Mouse (Mus musculus) urinary bladder, adult 2 months (tissue): ENCODE results near the gene 4930548H24Rik. TPM values are rescaled to one million over a fixed set of nuclear protein-coding genes. Genes with fewer than 3 reads are reported as not detected.
"Not testable (repeated sequence)": the region's sequence is repeated elsewhere in the genome, so short reads cannot be mapped to it uniquely, and the experiment has no call there.

ENCODE experiments used
- DNase-seq: peaks from one replicate; pipeline ENCODE4 v3.0.0; 2022; ENCODE audit warnings: low spot score
- polyA plus RNA-seq: library from polyadenylated mRNA; depleted of rRNA; stranded (reverse); fragments of >200 nt; gene quantifications from 2 replicates; pipeline ENCODE4 v1.2.3, GENCODE M21; 2012; rRNA removed

Gene 4930548H24Rik
- 0.06 and 0.10 TPM in 2 replicates for polyA plus RNA-seq

DNA sequence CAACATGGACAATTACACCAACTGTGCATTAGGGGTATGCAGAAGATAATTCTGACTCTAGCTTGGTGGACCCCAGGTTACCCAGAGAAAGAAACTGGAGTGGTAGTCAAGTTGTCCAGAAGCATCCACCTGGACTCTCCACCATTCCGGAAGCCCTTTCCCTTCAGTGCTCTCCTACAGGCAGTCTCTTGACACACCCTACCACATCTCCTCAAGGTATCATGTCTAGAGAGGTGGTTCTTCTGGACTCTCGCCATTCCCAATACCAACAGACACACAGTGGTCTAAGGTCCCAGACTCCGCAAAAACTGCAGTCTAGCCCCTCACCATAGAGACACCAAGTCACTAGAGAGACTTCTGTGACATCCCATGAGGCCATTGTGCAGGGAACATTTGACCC, at the start of gene 4930548H24Rik:
4930548H24Rik (plus strand) TSS at position 301 of the 400 bp plus-strand sequence.
- DNase-seq = no peak

DNA sequence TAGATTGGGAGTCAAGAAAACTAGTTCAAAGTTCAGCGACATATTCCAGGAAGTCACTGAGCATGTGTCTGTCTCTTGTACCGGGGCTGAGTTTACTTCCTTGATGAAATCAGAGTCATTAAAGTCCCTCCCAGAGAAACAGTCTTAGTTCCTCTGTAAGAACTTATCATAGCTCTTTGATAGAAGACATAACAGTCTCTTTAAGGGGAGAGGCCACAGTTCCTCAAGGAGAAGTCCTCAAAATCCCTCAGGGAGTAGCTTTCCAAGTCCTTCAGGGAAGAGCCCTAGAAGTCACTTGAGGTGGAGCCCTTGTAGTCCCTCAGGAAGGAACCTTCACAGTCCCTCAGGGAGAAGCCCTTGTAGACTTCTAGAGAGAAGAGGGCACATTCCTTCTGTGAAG, 34.2 kb upstream of the 4930548H24Rik start:
- no peak for DNase-seq

DNA sequence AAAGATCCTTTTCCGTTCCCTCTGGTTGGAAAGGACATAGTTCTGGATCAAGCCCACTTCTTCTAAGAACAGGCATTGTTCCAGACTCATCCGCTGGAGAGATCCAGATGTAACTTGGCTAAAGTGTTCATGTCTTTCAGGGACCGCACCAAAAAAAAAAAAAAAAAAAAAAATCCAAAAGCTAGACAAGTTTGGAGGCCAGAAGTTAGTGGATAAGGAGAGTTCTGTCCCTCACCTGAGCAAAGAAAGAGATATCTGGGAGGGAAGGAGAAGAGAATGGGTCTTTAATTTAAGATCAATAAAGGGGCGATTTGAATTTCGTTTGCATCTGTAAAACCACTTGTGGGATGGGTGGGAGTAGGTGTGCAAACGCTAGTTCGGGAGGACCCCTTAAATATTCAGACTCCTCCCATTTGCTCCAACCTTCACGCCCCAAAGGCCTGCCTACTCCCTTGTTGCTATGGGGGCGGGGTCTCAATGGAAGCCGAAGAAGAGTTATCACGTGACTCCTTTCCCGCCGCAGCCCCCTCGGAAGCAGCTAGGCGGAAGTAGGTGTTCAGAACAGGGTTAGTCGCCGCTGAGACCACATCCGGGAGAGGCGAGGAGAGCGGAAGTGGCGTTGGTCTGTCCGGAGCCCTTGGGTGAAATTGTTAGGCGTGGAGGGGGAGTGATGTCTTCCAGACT, 33.5 kb upstream of the 4930548H24Rik start, which contains the start of gene Zfp512:
Zfp512 (plus strand) TSS at position 554 of the 684 bp plus-strand sequence.
- DNase-seq = peak; percentile 68

DNA sequence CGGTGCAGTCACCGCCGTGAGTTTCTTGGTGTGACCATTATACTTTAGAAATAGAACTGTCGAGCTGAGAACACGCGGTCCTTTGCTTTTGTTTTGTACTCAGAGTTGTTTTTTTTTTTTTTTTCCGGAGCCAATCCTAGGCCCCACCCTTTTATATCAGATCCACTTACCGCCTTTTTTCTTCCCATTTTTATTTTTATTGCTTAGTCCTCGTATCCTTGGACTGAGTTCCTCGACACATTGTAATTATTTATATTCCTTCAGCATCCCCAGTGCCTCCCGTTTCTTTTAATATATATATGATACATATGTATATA, 33.0 kb upstream of the 4930548H24Rik start:
- DNase-seq = no peak

DNA sequence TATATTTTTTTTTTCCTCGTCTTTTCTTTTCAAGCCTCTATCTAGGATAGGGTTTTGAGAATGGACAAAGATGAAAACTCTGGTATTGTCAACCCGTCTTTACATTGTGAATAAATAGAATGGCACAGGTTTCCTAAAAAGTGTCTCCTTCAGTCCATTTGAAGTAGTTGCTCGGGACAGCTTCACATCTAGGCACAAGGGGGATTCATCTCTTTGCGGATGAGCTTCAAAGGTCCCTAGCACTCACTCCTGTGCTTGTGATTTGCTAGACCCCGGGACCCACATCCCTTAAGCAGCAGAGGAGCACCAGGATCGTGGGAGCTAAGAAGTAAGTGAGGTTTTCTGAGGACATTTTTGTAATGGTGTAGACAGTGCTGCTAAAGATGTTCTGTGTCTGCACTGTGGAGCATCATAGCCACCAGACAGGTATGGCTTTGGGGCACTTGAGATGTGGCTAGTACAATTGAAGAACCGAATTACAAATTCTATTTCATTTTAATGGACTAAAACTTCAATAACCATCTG, 32.6 kb upstream of the 4930548H24Rik start:
- DNase-seq = no peak

DNA sequence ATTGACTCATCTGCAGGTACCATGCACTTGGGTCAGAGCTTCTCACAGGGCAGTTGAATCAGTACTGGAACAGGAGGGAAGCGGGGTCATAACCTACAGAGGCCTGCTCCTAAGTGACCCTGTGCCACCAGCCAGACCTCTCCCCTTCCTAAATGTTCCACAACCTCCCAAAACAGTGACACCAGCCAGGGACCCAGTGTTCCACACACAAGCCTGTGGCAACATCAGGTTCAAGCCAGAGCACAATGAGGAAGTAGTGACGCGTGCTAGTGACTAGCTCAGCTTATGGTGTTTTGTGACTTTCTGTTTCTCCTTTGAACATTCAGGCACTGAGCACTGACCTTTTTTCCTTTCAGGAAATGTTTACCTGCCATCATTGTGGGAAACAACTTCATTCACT, 17.7 kb upstream of the 4930548H24Rik start:
- no peak for DNase-seq

DNA sequence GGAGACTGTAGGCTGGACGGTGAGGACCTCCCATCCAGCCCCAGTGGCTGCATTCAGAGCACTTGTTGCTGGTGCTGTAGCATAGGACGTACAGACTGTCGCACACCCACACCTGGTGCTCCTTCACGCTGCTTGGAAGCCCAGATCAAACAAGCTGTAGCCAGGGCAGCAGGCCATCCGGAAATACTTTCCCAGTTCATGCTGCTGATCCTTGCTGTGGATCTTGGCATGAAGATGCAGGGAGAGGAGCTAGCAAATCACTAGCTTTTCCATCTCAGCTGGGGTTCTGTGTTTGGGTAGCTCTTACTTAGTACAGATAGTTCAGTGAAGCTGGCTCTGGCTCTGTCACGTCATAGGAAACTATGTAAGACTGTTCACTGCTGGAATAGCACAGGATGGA, 15.8 kb upstream of the 4930548H24Rik start:
- DNase-seq = no peak

DNA sequence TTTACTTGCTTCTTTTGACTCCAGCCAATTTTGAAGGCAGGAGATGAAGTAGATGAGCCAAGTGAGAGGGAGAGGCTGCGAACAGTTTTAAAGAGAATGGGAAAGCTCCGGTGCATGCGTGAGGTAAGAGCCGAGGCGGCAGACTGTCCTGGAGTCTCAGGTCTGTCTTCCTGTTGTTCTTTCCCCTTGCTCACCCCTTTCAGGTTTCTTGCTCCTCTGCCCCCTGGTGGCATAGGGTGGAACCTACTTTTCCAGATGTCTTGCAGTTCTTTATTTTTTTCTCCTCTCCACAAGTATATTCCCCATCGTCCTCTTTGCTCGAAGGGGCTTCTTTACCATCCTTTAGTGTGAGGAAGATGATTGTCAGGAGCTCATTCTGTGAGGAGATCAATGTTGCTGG, 15.2 kb upstream of the 4930548H24Rik start:
- DNase-seq = no peak

DNA sequence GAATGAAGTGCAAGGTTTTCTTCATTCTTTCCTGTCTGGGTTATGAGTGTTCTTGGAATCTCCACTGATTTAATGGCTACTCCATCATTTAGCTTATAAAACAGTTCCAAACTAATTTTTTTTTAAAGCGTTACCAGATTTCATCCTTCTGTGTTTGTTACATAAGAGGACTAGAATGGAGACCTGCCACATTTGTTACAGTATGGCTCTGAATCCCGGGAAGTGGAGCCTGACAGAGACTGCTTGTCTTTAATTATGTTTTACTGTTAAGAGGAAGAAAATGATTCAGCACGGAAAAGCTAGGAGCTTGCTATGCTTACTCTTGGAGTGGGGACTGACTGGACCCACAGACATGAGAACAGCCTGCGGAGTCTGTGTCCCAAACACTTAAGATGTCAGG, 5.0 kb upstream of the 4930548H24Rik start:
- no peak for DNase-seq

DNA sequence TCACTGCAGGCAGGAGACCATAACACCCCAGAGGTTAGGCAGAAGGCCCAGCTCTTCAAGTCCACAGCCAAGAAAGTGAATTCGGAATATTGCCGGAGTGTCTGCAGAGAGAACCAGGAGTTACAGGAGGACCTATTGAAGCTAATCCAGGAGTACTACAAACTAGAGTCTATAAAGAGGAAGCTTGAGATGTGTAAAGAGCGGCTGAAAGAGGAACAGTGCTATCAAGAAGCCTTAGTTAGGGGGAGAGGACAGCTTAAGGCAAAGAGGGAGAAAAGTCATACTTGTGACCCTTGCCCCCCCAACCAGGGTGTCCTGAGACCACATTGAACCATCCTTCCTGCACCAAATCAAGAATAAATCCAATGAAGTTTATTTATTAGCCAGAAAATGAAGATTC, 2.3 kb downstream of the 4930548H24Rik start:
- no peak for DNase-seq

DNA sequence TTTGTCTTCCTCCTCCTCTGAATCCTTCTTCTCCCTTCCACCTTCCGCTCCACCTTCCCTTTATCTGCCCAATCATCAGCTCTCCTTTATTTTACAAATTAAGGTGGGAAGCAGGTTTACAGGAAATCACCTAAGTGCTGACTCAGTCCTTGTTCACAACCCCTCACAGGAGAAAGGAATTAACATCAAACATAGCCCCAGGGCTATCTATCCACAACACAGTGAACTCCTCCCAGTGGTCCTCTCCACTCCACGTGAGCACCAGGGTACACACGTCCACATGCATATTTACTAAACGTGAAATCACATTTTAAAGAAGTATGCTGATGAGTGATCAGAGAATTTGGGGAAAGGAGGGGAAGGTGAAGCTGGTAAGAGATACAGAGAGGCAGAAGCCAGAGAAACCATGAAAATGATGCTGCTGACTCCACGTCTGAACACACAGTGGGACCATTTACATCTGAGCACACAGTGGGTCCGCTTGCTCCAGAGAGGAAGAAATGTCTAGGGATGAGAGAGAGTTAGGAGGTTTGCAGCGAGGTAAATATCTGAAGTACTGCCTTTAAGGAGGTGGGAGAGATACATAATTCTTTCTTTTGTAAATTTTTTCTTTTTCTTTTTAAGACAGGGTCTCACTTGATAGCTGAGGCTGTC, 3.7 kb downstream of the 4930548H24Rik start:
- DNase-seq = no peak

DNA sequence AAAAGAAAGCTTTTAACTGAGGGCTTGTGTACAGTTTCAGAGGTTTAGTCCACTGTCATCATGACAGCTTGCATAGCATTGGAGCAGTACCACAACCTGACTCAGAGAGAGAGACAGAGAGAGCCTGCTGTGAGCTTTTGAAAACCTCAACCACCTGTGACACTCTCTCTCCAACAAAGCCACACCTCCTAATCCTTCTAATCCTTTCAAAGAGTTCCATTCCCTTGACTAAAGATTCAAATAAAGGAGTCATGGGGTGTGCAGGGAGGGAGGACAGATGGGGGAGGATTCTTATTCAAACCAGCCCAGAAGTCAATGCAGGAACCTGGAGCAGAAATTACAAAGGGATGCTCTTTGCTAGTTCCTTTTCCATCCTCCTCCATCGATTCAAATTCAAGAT, 6.5 kb downstream of the 4930548H24Rik start:
- DNase-seq = no peak

DNA sequence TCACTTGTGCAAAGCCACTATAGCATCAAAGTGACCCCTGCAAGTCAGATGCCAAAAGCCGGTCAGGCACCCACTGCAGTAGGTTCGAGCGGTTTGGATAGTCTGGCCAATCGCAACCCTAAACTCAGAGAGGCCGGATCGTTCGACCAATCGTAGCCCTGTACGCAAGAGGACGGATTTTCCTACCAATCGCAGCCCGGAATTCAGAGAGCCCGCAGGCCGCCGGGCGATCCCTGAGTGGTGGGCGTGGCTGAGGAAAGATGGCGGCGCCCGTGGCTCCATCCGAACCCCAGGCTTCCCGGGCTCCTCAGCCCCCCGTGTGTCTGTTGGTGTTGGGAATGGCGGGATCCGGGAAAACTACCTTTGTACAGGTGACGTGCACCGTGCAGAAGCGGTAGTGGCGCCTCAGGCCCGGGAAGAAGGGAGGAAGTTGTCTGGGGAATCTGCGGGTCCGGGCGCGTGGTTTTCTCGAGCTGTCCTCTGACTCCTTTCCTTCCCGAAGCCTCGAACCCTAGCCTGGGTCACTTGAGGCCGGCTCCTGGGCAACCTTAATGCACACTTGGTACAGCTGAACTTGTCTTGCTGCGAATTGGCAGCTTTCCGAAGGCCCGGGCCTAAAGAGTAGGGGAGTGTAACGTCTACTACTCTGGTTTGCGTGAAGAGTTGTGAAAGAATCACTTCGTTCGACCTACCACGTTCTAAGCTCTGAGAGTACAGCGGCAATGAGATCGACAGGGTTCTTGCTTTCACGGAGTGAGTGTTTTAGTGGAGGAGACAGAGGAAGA, 9.2 kb downstream of the 4930548H24Rik start, which contains the start of gene Gpn1:
Gpn1 (plus strand) TSS at position 229 of the 785 bp plus-strand sequence.
- peak; percentile 63 for DNase-seq

DNA sequence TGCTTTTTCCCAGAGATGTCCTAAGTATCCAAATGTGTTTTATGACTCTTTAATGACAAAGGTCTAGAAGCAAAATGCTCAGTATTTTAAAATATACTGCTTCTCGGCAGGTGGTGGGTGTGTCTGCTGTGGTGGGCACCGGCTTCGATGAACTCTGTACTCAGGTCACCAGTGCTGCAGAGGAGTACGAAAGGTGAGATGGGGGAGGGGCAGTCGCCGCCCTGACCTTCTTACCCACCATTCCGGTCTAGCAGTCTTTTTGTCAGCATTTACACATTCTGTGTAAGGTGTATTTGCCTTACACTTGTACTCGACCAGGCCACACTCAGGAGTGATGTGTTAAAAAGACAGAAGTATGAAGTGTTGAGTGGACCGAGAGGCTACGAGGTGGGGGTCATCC, 19.3 kb downstream of the 4930548H24Rik start:
- DNase-seq = no peak

DNA sequence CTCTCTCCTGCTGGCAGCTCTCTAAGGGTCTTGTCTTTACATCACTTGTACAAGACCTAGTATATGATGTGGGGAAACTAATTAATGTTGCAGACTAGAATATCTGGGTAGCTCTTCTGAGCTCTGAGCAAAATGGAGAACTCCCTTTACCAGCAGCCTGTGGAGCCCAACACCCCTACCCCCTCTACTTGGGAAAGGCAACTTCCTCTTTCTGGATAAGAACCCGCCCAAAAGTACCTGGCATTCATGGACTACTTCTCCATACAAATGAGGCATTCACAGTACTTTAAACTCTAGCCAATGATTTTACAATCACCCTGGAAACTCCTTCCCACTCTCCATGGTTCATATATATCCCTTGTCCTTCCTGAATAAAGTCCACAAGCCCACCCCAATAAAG, 26.9 kb downstream of the 4930548H24Rik start:
- DNase-seq = no peak

DNA sequence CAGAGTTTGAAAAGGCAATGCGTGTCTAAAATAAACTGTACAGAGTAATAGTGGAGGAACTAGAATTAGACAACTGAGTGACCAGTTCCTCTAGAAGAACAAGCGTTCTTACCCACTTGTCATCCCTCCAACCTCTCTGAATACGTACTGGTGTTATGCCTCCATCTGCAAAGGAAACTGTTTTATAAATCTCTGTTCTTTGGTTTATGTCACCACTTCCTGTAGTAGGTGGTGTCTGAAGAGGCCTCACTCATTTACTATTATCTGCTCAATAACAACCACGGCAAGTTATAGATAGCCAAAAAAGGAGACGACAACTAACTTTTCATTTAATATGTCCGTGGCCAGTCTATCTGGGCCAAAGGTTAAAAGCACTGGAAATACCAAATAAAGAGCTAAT, 35.0 kb downstream of the 4930548H24Rik start:
- DNase-seq = no peak

DNA sequence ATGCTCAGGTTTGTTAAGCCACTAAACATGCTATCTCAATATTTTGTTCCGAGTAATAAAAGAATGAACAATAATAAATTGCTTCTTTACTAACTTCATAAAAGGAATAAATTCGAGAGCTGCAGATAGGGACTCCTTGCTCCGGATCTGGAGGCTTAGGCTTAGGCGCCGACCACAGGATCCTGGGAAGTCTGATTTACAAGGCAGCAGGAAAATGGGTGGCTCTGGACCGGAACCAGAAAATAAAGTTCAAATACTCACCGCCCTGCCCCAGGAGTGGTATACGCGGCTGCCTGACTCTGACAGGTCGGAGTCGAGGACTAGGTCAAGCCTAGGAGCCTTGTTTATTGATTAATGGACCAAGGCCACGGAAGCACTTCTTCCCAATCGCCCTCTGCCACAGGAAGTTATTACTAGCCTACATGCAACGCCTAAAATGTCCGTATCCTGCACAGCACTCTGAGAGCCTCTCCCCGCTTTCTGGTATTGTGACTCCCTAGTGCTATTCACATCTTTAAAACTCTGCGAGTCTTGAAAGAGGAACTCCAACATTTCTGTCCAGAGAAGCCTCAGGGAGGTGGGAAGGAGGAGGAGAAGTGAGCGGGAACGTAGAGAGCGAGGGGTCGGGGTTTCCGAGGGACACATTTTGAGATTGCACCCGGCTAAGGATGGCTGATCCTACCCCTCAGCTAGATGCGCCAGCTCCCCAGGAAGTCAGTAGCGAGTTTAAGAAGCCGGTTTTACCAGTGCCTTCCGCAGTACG, 41.0 kb downstream of the 4930548H24Rik start, which contains the start of gene Slc4a1ap:
Slc4a1ap (plus strand) TSS at position 642 of the 763 bp plus-strand sequence.
- DNase-seq = peak; percentile 67

DNA sequence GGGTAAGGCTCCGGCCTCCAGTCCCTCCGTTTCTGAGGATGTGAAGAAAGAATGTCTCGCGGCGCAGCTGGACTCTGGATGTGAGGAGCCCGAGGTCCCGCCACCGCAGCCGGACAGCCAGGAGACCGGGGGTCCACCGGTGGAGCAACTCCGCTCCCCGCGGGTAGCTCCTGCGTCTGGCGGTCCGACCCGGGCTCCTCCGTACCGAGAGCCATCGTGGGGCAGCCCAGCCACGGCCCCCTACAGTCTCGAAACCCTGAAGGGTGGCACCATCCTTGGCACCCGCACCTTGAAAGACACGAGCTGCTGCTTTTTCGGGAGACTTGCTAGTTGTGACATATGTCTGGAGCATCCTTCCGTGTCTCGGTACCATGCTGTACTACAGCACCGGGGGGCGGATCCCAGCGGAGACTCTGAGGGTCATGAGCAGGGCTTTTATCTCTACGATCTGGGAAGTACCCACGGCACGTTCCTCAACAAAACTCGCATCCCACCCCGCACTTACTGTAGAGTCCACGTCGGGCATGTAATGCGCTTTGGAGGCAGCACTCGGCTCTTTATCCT, 41.7 kb downstream of the 4930548H24Rik start:
- no peak for DNase-seq

DNA sequence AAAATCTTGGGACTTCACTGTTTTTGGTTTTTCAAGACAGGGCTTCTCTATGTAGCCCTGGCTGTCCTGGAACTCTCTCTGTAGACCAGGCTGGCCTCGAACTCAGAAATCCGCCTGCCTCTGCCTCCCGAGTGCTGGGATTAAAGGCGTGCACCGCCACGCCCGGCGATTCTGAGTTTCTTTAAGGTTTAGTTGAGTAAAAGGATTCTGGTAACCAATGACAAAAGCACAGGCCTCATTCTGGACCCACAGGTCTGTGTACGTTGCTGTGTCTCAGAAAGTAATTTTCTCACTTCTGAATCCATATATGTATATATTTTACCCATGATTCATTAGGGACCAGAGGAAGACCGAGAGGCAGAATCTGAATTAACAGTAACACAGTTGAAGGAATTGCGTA, 42.2 kb downstream of the 4930548H24Rik start, which contains the start of gene Supt7l:
Supt7l (minus strand) TSS at position 101 of the 400 bp plus-strand sequence.
- DNase-seq = not testable (repeated sequence)

DNA sequence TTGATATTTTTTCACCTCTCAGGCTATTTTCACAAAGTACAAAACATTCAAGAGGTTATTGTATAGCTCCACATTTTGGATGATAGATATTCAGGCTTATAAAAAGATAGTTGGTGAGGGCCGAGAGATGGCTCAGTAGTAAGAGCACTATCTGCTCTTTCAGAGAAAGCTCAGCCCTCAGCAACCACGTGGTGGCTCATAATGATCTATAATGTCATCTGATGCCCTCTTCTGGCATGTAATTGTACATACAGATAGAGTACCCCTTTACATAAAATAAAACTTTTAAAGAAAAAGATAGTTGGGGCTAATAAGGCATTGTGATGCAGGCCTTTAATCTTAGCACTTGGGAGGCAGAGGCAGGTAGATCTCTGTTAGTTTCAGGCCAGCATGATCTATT, 43.0 kb downstream of the 4930548H24Rik start:
- no peak for DNase-seq

DNA sequence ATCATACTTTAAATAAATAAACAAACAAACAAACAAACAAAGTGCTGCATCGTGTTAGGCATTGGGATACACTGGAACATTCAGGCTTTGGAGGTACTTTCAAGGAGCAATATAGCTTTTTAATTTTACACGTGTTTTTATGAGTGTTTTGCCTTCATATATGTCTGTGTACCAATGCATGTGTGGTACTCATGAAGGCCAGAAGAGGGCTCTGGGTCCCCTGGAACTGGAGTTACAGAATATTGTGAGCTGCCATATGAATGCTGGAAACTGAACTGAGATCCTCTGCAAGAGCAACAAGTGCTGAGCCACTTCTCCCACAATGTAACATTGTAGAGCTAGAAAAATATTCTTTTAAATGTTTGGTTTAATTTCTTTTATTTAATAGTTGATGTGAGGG, 49.7 kb downstream of the 4930548H24Rik start:
- no peak for DNase-seq
